Mouse (Mus musculus) heart, embryonic 12.5 days (tissue): ENCODE measurements around the gene Slc36a2. TPM values are rescaled to one million over a fixed set of nuclear protein-coding genes. Genes with fewer than 3 reads are reported as not detected.
A peak's percentile ranks its signal among the peaks of the same experiment; 100 is the strongest.

ENCODE experiments used
- ATAC-seq: fragments of 200-750 bp; cut with Nextera tagmentation; 2 replicates; pipeline ENCODE4 v1.8.0; 2017; ENCODE audit warnings: moderate TSS enrichment, moderate library complexity; ENCODE audit not compliant: insufficient number of reproducible peaks, low FRiP score
- H3K27ac ChIP-seq: fragments of 300-500 bp; sonication (generic); 2 replicates; pipeline ENCODE4 v1.5.1; 2016; ENCODE audit warnings: mild to moderate bottlenecking, moderate library complexity; ENCODE audit not compliant: poor library complexity, severe bottlenecking
- H3K27me3 ChIP-seq: fragments of 300-500 bp; sonication (generic); replicated peaks from 2 replicates; pipeline ENCODE4 v1.6.1; 2016; ENCODE audit warnings: mild to moderate bottlenecking, moderate library complexity
- H3K36me3 ChIP-seq: fragments of 300-500 bp; sonication (generic); 2 replicates; pipeline ENCODE4 v1.6.1; 2016; ENCODE audit warnings: mild to moderate bottlenecking, moderate library complexity
- H3K4me1 ChIP-seq: fragments of 300-500 bp; sonication (generic); replicated peaks from 2 replicates; pipeline ENCODE4 v1.6.1; 2016; ENCODE audit warnings: mild to moderate bottlenecking
- H3K4me2 ChIP-seq: fragments of 300-500 bp; sonication (generic); 2 replicates; pipeline ENCODE4 v1.6.1; 2016; ENCODE audit warnings: mild to moderate bottlenecking, moderate library complexity
- H3K4me3 ChIP-seq: fragments of 300-500 bp; sonication (generic); 2 replicates; pipeline ENCODE4 v1.5.1; 2016; ENCODE audit warnings: mild to moderate bottlenecking
- H3K9ac ChIP-seq: fragments of 300-500 bp; sonication (generic); 2 replicates; pipeline ENCODE4 v1.6.1; 2016; ENCODE audit warnings: mild to moderate bottlenecking, moderate library complexity
- H3K9me3 ChIP-seq: fragments of 300-500 bp; sonication (generic); replicated peaks from 2 replicates; pipeline ENCODE4 v1.6.1; 2016; ENCODE audit warnings: mild to moderate bottlenecking, moderate library complexity
- WGBS: fragments of 180-500 bp; shearing (Covaris S2); methylation state at CpG from one replicate; pipeline ENCODE4 v1.1.7; 2016; 5-methylcytosine and 5-hydroxymethylcytosine counted together
- polyA plus RNA-seq: library from polyadenylated mRNA; unstranded; fragments of >200 nt; fragmentation: Nextera tagmentation; extraction: Ambion mirVana; gene quantifications from 2 replicates; pipeline ENCODE4 v1.2.1, GENCODE M21; 2016

The Slc36a2 gene
- polyA plus RNA-seq, 1 experiment from 2014 or later, result 2.8 TPM

DNA sequence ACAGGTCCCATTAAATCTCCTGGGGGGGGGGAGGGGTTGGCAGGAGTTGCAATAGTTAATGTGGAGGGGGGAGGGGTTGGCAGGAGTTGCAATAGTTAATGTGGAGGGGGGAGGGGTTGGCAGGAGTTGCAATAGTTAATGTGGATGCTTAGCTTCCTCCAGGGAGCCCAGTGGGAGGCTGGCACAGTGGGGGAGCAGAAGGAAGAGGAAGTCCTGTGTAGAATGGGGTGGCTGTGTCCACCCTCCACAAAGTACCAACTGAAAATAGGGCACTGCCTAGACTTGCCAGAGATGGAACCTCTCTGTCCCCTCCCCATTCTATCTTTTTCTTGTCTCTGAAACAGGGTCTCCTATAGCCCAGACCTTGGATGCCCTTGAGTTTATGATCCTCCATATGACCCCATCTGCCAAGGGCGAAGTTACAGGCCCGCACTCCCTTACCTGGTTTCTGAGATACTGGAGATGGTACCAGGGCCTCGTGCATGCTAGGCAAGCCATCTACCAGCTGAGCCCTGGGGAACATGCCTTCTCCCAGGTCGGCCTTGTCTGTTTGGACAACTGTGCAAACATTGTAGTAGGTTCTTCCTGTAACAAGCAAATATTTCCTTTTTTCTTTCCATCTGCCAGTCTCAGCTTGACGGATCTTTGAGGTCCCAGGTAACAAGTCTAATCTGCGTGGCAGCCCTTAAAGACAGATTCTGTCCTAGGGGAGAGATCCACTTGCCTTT is 24.9 kb upstream of the Slc36a2 start:
- H3K9me3 ChIP-seq, result no peaks in the 10 kb centered on the region
- WGBS, result 70% methylated on average over 6 of the region's 6 CpGs
- no peak overlapping the region for H3K27ac ChIP-seq
- no peak for ATAC-seq
- no peak overlapping the region for H3K4me3 ChIP-seq
- H3K4me1 ChIP-seq, result peaks cover 3% of the 10 kb centered on the region; the same call in 1 of the 2 replicates
- H3K9ac ChIP-seq, result no peak overlapping the region
- no peaks in the 10 kb centered on the region; the same call in 1 of the 2 replicates for H3K27me3 ChIP-seq
- no peak overlapping the region for H3K4me2 ChIP-seq
- H3K36me3 ChIP-seq, result no peaks in the 10 kb centered on the region

DNA sequence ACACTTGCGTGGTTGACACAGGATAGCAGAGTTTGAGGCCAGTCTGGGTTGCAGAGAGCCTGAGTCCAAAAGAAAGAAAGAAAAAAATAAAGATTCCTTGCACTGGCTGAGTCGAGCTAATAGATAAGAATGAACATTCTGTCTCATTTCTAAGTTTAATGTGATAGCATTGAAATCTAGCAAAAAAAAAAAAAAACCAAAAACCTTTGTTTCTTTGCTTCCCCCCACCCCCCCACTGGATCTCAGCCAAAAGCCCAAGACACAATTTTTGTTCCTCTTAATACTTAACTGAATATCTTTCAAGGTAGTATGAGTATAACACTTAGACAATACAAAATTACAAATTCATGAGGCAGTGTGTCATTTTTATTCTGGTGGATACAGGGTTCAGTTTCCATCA is 24.2 kb upstream of the Slc36a2 start:
- Histone ChIP-seq H3K27me3 (no peaks in the 10 kb centered on the region; the same call in 1 of the 2 replicates), H3K4me1 (peaks cover 2% of the 10 kb centered on the region; the same call in 1 of the 2 replicates), H3K27ac (no peak overlapping the region), H3K36me3 (no peaks in the 10 kb centered on the region), H3K9ac (no peak overlapping the region), H3K4me2 (no peak overlapping the region), H3K9me3 (no peaks in the 10 kb centered on the region), H3K4me3 (no peak overlapping the region)
- no peak for ATAC-seq
- 52% methylated on average over 2 of the region's 2 CpGs for WGBS

DNA sequence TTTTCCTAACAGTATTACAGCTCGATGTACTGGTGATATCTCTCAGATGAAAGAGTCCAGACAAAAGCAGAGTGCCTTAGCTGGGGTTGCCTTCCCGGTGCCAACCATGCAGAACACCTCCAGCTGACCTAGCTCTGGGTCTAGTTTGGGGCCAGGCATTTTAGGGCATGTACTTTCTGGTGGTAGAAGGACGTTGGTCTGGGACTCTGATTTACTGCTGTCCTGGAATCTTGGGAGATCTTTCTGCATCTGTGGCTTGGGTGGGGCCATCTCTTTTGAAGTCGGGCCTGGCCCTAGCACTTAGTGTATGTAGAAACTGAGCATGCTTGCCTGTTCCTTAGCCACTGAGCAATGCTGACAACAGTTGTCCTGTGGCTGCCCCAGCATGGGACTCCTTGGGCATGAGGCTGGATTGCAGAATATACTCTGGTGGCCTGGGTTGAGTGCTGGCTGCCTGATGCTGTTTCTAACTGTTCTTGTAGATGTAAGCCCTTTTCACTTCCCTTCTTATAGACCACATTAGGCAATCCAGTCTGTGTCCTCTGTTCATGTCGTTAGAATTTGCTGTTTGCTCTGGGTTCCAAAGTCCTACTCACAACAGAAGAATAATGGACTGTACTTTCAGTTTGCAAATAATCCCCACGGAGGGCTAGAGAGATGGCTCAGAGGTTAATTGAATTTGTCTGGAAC is 23.3 kb upstream of the Slc36a2 start:
- H3K9ac ChIP-seq, result no peak overlapping the region
- no peaks in the 10 kb centered on the region for H3K9me3 ChIP-seq
- 51% methylated on average over 6 of the region's 6 CpGs for WGBS
- no peak overlapping the region for H3K4me3 ChIP-seq
- H3K4me2 ChIP-seq, result no peak overlapping the region
- H3K27ac ChIP-seq, result no peak overlapping the region
- no peak for ATAC-seq
- no peaks in the 10 kb centered on the region; the same call in 1 of the 2 replicates for H3K27me3 ChIP-seq
- H3K4me1 ChIP-seq, result peaks cover 2% of the 10 kb centered on the region; the same call in 1 of the 2 replicates
- no peaks in the 10 kb centered on the region for H3K36me3 ChIP-seq

DNA sequence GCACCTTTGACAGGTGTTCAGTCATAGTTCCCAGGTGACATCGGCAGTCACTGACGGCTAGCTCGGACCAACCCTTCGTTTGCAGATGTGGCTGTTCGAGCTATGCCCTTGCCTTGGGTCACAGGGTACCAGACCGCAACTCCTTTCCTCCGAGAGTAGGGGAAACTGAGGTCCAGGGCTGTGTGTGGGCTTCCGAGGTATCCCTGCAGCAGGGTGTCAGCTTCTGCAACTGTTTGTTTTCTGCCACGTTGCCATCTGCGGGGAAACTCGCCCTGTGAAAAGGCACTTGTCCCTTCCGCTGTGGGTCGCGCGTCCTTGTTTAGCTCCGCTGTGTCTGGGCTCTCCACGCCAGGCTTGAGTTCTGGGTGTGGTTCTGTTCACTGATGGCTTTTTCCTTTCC is 19.7 kb upstream of the Slc36a2 start:
- ATAC-seq, result peak; percentile 47
- Histone ChIP-seq H3K9me3 (no peaks in the 10 kb centered on the region), H3K4me3 (peak overlapping the region; percentile 80), H3K4me2 (peak overlapping the region; percentile 100), H3K27me3 (no peaks in the 10 kb centered on the region; the same call in 1 of the 2 replicates), H3K4me1 (peaks cover 1% of the 10 kb centered on the region; the same call in 1 of the 2 replicates), H3K36me3 (no peaks in the 10 kb centered on the region), H3K9ac (peak overlapping the region; percentile 81), H3K27ac (no peak overlapping the region)
- 5% methylated on average over 17 of the region's 17 CpGs for WGBS

DNA sequence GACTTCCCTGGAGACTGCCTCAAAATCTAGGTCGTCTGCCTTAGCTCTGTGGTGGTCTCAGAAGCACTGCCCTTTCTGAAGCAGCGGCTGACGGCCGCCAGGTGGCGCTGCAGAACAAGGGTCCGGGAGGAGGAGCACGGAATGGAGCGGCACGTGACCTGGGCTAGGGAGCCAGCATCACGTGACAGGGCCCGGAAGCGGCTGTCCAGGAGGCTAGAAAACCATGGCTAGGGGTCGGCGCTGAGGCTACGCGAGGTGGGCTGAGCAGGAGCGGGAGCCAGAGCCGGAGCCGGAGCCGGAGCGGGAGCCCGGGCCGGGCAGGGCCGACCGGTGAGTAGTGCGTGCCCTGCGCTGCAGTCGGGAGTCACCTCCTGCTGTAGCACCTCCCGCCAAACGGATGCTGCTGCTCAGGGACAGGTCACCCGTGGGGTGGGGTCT is 19.3 kb upstream of the Slc36a2 start, which contains the start of gene Slc36a1:
Slc36a1 (plus strand) TSS at position 192 of the 438 bp plus-strand sequence.
- no peaks in the 10 kb centered on the region; the same call in 1 of the 2 replicates for H3K27me3 ChIP-seq
- WGBS, result under 1% methylated on average over 31 of the region's 31 CpGs
- no peaks in the 10 kb centered on the region; the same call in 1 of the 2 replicates for H3K4me1 ChIP-seq
- ATAC-seq, result peak; percentile 92
- no peaks in the 10 kb centered on the region for H3K36me3 ChIP-seq
- no peak within 1 kb of the TSS for H3K27ac ChIP-seq
- H3K4me3 ChIP-seq, result peak within 1 kb of the TSS; percentile 80
- peak within 1 kb of the TSS; percentile 100 for H3K4me2 ChIP-seq
- no peaks in the 10 kb centered on the region for H3K9me3 ChIP-seq
- H3K9ac ChIP-seq, result peak within 1 kb of the TSS; percentile 81

DNA sequence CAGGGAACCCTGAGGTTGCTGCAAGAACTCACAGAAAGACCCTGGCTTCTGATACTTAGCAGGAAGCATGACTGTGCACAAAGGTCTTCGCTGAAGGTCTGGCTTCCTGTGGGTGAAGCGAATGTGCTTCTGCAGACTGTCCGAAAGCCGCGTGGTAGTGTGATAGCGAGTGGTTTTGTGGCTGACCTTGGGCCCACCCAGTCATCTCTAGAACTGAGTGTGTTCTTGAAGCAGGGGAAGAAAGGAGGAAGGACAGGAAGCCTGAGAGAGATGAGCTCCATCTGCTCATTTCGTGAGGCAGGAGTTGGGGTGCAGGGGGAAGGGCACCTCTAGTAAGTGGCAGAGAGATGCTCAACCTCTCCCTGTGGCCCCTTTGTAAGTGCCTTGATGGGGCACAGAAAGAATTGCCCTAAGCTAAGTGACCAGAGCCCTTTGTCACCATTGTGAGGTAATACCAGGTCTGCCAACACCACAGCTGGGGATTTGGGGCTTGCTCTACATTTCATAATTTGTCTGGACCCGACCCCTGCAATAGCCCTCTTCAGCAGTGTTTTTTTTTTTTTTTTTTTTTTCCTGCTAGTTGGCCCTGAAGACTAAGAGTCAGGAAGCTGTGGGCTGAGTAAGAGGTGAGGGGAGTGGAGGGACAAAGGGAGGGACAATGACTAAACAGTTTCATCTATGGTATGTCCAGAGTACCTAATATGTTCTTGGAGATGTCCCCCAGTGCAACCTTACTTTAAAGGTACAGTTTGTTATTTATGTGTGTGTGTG is 13.0 kb upstream of the Slc36a2 start:
- Histone ChIP-seq H3K27me3 (no peaks in the 10 kb centered on the region; the same call in 1 of the 2 replicates), H3K4me3 (no peak overlapping the region), H3K9me3 (no peaks in the 10 kb centered on the region), H3K27ac (no peak overlapping the region), H3K4me2 (no peak overlapping the region), H3K9ac (no peak overlapping the region), H3K4me1 (peaks cover 7% of the 10 kb centered on the region; the same call in 1 of the 2 replicates), H3K36me3 (no peaks in the 10 kb centered on the region)
- no peak for ATAC-seq
- 58% methylated on average over 8 of the region's 8 CpGs for WGBS

DNA sequence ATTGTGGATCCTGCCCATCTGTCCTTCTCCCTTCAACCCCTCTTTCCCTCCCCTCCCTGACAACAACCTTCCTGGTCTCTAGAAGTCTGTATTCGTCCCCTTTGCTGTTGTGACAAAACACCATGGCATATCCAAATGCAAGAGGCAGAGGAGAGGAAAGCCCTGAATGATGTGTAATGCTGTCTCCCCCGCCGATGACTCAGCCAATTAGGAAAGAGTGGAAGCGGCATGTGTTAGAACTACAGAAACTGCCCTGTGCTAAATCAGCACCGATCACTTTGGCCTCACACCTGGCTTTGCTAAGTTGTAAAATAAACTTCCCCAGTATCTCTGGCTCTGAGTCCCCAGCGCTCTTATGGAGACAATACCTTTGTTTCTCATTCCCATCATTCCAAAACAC is 12.2 kb upstream of the Slc36a2 start:
- no peak for ATAC-seq
- Histone ChIP-seq H3K9me3 (no peaks in the 10 kb centered on the region), H3K27ac (no peak overlapping the region), H3K4me3 (no peak overlapping the region), H3K36me3 (no peaks in the 10 kb centered on the region), H3K4me2 (no peak overlapping the region), H3K4me1 (peaks cover 7% of the 10 kb centered on the region; the same call in 1 of the 2 replicates), H3K27me3 (no peaks in the 10 kb centered on the region; the same call in 1 of the 2 replicates), H3K9ac (no peak overlapping the region)
- 58% methylated on average over 6 of the region's 6 CpGs for WGBS

DNA sequence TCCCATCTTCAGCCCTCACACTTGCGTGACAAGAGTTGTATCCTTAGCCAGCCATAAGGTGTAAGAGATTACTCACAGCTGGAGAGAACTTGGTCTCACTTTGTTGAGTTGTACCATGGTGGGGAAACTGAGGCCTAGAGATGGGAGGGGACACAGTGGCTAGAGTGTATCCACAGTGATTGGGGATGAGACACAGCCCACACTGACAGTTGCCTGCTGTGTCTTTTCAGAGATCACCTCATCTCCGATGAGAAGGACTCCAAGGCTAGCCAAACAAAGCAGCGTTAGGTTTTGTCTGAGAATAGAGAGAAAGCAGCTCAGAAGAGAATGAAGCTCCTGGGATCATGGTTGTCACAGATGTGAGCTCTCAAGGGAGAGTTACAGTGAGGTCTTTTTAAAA is 5.3 kb upstream of the Slc36a2 start:
- Histone ChIP-seq H3K9me3 (no peaks in the 10 kb centered on the region), H3K4me3 (no peak overlapping the region), H3K4me1 (peaks cover 20% of the 10 kb centered on the region), H3K4me2 (no peak overlapping the region), H3K27me3 (no peaks in the 10 kb centered on the region), H3K9ac (no peak overlapping the region), H3K27ac (no peak overlapping the region), H3K36me3 (no peaks in the 10 kb centered on the region)
- 72% methylated on average over 3 of the region's 3 CpGs for WGBS
- ATAC-seq, result no peak

DNA sequence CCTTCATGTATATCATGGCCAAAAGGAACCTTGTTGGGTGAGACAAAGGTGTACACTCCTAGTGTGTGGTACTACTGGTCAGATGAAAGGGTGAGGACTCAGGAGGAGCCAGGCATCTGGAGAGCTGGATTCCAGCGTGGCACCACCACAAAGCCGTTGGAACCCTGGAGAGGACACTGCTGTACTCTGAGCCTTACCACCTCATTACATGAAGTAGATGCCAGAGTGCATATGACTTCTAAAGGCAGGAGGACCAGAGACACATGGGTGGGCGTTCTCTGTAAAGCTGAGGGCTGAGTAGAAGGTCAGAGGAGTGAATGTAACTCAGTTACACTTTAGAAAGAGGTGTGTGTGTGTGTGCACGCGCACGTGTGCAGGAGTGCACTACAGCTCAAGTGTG is 2.9 kb upstream of the Slc36a2 start:
- Histone ChIP-seq H3K9ac (no peak overlapping the region), H3K27ac (0 out of 2 replicates have a peak overlapping the region, but pooled peaks have one; percentile 55), H3K27me3 (no peaks in the 10 kb centered on the region), H3K4me3 (no peak overlapping the region), H3K36me3 (no peaks in the 10 kb centered on the region), H3K4me1 (peaks cover 16% of the 10 kb centered on the region), H3K9me3 (no peaks in the 10 kb centered on the region), H3K4me2 (no peak overlapping the region)
- no peak for ATAC-seq
- WGBS, result 78% methylated on average over 6 of the region's 6 CpGs

DNA sequence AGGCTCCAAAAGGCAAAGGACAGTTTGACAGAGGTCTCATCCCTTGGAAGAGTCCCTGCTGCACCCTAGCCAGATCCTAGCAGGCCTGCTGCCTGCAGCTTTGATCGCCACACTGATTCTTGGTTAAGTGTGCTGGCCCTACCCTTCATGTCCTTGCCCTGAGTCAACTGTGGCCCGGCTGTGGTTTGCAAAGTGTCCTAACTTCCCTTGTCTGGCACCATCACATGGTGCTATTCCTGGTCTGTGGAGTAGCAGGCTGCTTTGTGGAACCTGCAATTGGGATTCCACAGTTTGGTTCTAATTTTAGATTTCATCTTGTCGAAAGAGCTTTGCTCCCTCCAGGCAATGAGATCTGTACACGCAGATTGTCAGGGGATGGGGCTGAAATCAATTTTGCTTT is 2.4 kb upstream of the Slc36a2 start:
- Histone ChIP-seq H3K9me3 (no peaks in the 10 kb centered on the region), H3K4me3 (no peak overlapping the region), H3K9ac (no peak overlapping the region), H3K4me2 (no peak overlapping the region), H3K4me1 (peaks cover 16% of the 10 kb centered on the region), H3K27me3 (no peaks in the 10 kb centered on the region), H3K36me3 (no peaks in the 10 kb centered on the region), H3K27ac (peak overlapping the region; percentile 55)
- WGBS, result 49% methylated on average over 4 of the region's 4 CpGs
- ATAC-seq, result no peak

DNA sequence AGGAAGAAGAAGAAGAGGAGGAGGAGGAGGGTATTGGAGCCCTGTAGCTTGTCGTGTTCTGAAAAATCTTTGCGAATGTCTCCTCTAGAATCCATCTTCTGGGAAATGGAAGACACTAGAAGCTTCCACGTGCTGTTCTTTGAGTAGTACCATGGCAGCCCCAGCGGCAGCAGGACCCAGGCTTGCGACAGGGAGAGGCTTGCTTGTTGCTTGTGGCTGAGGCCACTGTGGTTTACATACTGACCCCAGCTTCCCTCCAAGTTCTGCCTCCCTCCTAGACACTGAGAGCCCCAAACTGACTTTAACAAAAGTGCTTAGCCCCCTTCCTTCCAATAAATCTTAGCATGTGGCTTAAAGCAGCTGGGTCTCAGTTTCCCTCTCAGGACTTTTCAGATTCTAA is 631 bp downstream of the Slc36a2 start:
- 78% methylated on average over 5 of the region's 5 CpGs for WGBS
- Histone ChIP-seq H3K9me3 (no peaks in the 10 kb centered on the region), H3K4me1 (peaks cover 16% of the 10 kb centered on the region), H3K27me3 (no peaks in the 10 kb centered on the region), H3K27ac (no peak overlapping the region), H3K36me3 (no peaks in the 10 kb centered on the region), H3K4me3 (no peak overlapping the region), H3K4me2 (no peak overlapping the region), H3K9ac (no peak overlapping the region)
- no peak for ATAC-seq
